Mouse (Mus musculus): ENCODE measurements around the gene Cd52. TPM values are rescaled to one million over a fixed set of nuclear protein-coding genes. Genes with fewer than 3 reads are reported as not detected.

Cd52 gene
- total RNA-seq, 2 experiments from 2014 or later: 1.1 to 3.8 TPM

DNA sequence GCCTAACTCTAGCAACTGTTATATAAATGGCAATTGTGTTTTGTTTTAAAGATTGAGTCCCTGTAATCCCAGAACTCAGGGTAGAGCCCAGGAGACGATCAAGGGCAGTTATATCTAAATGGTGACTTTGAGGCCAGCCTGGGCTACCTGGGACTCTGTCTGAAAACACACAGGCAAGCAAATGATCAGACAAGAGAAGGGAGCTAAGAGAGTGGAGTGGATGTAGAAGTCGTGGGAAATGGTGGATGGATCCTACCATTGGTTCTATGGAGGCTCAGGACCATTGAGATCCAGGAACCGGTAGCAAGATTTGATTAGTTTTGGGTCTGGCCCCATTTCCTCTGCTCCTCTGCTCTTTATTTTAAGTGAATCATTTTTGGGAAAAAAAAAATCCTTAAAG, 1.2 kb upstream of the Cd52 start:
- no peak for TF ChIP-seq CTCF (conservative IDR thresholded peaks at IDR 0.05)
- H3K27ac ChIP-seq: no peak overlapping the region
- DNase-seq (ENCODE audit: low spot score in 2 of 2): no peak
- H3K4me3 ChIP-seq: no peak overlapping the region

DNA sequence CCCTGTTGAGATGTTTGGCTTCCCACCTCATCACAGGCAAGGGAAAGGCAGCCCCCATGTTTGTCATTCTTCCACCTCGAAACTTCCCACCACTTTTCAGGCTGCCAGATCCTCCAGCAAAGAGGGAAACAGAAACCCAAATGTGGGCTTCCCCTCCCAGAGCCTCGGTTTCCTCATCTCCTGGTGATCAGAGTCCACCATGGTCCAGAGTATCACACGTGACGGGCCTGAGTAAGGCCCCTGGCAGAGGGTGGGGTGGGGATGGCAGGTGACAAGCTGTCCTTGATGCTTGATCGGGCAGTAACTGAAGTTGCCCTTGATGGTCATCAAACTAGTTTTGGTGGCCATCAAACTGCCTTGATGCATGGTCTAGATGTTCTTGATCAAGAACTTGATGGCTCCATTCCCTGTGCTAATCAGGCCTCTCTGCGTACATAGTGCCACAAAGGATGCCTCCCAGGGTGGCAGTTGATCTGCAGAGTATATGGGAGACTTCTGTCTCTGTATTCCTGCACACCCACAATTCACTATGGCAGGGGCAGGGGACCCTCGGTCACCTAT, 798 bp downstream of the Cd52 start:
- H3K27ac ChIP-seq: no peak overlapping the region
- no peak overlapping the region for H3K4me3 ChIP-seq
- TF ChIP-seq CTCF (conservative IDR thresholded peaks at IDR 0.05): no peak
- DNase-seq (ENCODE audit: low spot score in 2 of 2): no peak

DNA sequence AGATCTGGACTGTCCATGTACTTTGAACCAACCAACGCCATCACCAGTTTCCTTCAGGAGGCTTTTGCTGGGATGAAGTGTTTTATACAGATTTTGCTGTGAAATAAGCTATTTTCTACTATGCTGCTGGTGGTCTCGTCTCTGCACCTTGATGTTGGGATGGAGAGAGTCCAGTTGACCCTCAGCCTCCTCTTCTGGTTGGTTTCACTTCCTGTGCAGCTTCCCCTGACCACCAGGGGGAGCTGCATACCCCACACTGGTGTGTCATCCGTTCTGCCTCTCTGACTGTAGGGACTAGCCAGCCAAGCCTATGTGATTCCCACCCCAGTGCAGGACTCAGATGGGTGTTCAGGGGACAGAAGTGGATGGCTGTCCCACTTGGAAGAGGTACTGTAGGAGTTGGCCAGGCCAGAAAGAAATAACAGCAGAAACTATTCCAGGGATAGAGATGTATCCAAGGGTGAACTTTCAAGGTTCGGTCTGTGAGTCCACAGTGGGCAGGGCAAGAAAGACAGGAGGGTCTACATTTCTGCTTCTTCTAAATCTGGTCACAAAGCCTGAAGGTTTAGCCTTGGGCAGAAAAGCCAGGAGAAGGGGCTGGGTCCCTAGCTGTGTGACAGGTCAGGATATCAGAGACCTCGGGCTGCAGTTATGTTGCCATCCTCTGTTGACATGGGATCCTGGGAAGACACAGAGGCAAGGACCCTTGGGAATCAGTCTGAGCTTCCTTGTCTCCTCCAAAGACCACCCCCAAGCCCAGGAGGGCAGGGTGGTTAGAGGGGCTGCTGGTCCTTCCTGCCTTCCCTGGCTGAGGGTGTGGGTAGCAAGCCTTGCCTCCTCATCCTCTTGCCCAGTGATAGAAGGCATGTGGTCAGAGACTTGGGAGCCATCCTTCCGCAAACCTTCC, 2.2 kb downstream of the Cd52 start:
- peak; percentile 85 for TF ChIP-seq CTCF (conservative IDR thresholded peaks at IDR 0.05)
- Histone ChIP-seq H3K4me3 (no peak overlapping the region), H3K27ac (no peak overlapping the region)
- peak in 1 of 2 experiments; percentile 51 for DNase-seq (ENCODE audit: low spot score in 2 of 2)

GRCm38 (mm10) chr4:134091225-134091529, 3.7 kb downstream of the Cd52 start:
- H3K4me3 ChIP-seq: no peak overlapping the region
- no peak for DNase-seq (ENCODE audit: low spot score in 2 of 2)
- TF ChIP-seq CTCF (conservative IDR thresholded peaks at IDR 0.05): no peak
- no peak overlapping the region for H3K27ac ChIP-seq

DNA sequence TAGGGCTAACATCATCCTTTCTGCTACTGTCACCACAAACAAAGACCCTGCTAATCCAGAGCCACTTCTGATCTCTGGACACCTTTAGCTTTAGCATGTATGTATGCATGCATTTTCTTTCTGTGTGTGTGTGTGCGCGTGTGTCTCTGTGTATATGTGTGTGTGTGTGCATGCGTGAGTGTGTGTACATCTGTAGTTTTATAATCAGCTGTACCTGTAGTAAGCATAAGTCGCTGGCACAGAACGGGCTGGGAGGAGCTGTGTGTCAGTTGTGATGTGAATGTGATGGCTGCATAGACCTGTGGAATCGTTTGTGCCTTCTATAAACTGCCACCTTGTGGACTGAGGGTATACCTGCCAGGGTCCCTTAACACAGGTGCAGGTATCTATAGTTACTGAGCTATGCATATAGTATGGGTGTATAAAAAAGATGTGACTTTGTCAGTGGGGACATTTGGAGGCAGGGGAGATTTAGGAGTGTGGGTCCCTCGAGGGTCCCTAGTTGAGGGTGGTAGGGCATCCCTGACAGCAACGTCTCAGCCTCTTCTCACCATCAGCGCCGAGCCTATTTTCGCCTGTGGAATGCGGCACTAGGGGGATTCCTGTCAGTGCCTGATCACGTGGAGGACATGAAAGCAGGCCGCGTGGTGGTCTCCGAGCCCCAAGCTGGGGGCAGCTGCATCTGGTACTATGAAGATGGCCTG, 4.2 kb downstream of the Cd52 start:
- Histone ChIP-seq H3K27ac (no peak overlapping the region), H3K4me3 (no peak overlapping the region)
- TF ChIP-seq CTCF (conservative IDR thresholded peaks at IDR 0.05): 0 out of 2 replicates have a peak, but pooled peaks have one; percentile 15
- no peak for DNase-seq (ENCODE audit: low spot score in 2 of 2)

DNA sequence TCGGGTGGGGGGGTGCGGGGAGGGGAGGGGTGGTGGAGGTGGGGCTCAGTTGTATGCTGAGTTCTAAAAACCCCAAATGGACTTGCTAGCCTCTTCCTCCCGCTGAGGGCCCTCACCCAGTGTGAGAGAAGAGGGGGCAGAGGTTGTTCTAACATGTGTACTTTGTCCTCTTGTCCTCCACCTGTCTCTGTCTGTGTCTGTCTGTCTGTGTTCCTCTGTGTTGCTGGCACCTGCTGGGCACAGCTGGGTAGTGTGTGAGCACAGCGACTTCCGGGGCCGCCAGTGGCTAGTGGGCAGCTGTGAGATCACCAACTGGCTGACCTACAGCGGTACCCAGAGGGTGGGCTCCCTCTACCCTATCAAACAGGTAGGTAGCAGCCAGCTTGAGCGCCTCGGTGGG, 5.9 kb downstream of the Cd52 start:
- H3K27ac ChIP-seq: no peak overlapping the region
- DNase-seq (ENCODE audit: low spot score in 2 of 2): no peak
- TF ChIP-seq CTCF (conservative IDR thresholded peaks at IDR 0.05): no peak
- H3K4me3 ChIP-seq: no peak overlapping the region

DNA sequence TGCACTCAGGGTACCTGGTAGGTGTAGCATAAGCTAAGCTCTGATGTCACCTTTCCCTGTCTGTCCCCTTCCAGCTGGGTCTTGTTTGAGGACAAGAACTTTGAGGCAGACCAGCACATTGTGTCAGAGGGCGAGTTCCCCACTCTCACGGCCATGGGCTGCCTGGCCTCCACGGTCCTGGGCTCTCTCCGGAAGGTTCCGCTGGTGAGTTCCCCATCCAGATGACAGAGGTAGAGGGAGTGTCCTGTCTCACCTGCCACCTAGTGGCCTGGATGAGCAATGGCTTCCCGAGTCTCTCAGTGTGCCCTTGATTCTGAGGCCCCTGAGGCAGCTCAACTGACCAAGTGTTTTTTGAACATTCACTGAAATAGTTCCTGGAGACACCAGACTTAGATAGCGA, 7.5 kb downstream of the Cd52 start:
- peak; percentile 85 for TF ChIP-seq CTCF (conservative IDR thresholded peaks at IDR 0.05)
- DNase-seq (ENCODE audit: low spot score in 2 of 2): peak in 1 of 2 experiments; percentile 33
- H3K4me3 ChIP-seq: no peak overlapping the region
- no peak overlapping the region for H3K27ac ChIP-seq

DNA sequence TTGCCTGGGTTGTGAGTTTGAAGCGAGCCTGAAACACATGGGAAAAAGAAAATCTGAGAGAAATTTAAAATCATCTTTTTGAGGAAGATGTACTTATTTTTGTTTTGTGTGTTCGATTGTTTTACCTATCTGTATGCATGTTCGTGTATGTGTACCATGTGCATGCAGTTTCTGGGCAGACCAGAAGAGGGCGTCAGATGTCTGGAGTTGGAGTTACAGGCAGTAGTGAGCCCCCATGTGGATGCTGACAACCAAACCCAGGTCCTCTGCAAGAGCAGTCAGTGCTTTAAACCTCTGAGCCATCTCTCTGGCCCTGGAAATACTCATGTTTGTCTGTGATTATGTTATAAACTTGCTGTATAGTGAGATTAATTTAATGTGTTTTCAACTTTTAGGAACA, 9.9 kb downstream of the Cd52 start:
- no peak for DNase-seq (ENCODE audit: low spot score in 2 of 2)
- TF ChIP-seq CTCF (conservative IDR thresholded peaks at IDR 0.05): peak; percentile 42
- no peak overlapping the region for H3K27ac ChIP-seq
- no peak overlapping the region for H3K4me3 ChIP-seq

- Histone ChIP-seq H3K4me3 (peak overlapping the region; percentile 59), H3K27ac (no peak overlapping the region)
- TF ChIP-seq CTCF (conservative IDR thresholded peaks at IDR 0.05): no peak
- no peak for DNase-seq (ENCODE audit: low spot score in 2 of 2)
Measured at GRCm38 (mm10) chr4:134082460-134082859, 12.4 kb downstream of the Cd52 start.

- Histone ChIP-seq H3K4me3 (peak overlapping the region; percentile 59), H3K27ac (no peak overlapping the region)
- TF ChIP-seq CTCF (conservative IDR thresholded peaks at IDR 0.05): no peak
- peak; percentile 37 to 45 for DNase-seq (ENCODE audit: low spot score in 2 of 2)
Measured at GRCm38 (mm10) chr4:134081730-134082386, 13.0 kb downstream of the Cd52 start.

- no peak overlapping the region for H3K4me3 ChIP-seq
- no peak for DNase-seq (ENCODE audit: low spot score in 2 of 2)
- no peak for TF ChIP-seq CTCF (conservative IDR thresholded peaks at IDR 0.05)
- H3K27ac ChIP-seq: no peak overlapping the region
Measured at GRCm38 (mm10) chr4:134080674-134081073, 14.2 kb downstream of the Cd52 start.

- Histone ChIP-seq H3K27ac (no peak overlapping the region), H3K4me3 (no peak overlapping the region)
- DNase-seq (ENCODE audit: low spot score in 2 of 2): peak in 1 of 2 experiments; percentile 32
- peak; percentile 73 for TF ChIP-seq CTCF (conservative IDR thresholded peaks at IDR 0.05)
Measured at GRCm38 (mm10) chr4:134078694-134079093, 16.2 kb downstream of the Cd52 start.
